Comparison of ENCODE assay signal across 34 mouse cellular contexts in the genomic region with DNA sequence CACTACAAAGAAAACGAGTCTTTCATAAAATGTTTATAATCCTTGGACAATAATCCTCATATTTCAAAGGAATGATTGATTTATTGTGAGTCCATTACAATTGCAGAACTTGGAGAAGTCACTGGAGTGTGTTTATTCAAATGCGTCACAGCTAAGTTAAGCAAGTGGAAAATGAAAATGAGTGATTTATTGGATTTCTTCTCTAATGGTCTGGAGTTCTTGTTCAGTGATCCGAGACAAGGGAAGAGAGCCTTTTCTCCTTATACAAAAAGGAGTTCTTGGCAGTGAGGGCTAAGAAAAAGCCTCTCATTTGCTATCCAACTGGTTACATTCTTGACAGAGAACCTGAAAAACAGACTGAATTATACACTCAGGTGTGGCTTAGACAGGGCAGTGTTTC. TPM values are rescaled to one million over a fixed set of nuclear protein-coding genes. Genes with fewer than 3 reads are reported as not detected.
A peak's percentile ranks its signal among the peaks of the same experiment; 100 is the strongest.
DNase-seq lines count a peak whose midpoint lies in the region; ATAC-seq and TF ChIP-seq lines count a peak whose summit lies in the region.
"Had no signal": no experiment of that assay in that cellular context is flagged by ENCODE, and none has a peak within 500 bp of the region (broad histone marks: within the 10 kb centered on the region; RNA-seq: fewer than 3 reads in every experiment).

No protein-coding gene starts in this region.

- no peaks in the 10 kb centered on the region for H3K36me3 ChIP-seq in kidney, postnatal 0 days (ENCODE audit: insufficient read depth, low read length)
- H3K36me3 ChIP-seq in embryonic facial prominence, embryonic 13.5 days = no peaks in the 10 kb centered on the region
- H3K36me3 ChIP-seq in stomach, embryonic 15.5 days = no peaks in the 10 kb centered on the region
- H3K36me3 ChIP-seq in midbrain, postnatal 0 days (ENCODE audit: insufficient read depth, low read length) = no peaks in the 10 kb centered on the region
- H3K36me3 ChIP-seq: forebrain, embryonic 12.5 days; heart, embryonic 10.5 days; heart, embryonic 15.5 days; intestine, embryonic 15.5 days; lung, embryonic 15.5 days; midbrain, embryonic 13.5 days had no signal

- no peak for TF ChIP-seq CTCF in kidney, postnatal 0 days (IDR thresholded peaks at IDR 0.05; ENCODE audit: low read depth)
- TF ChIP-seq CTCF in Patski (IDR thresholded peaks at IDR 0.05) = no peak
- TF ChIP-seq CTCF in midbrain, postnatal 0 days (IDR thresholded peaks at IDR 0.05) = no peak

- H3K4me1 ChIP-seq in kidney, postnatal 0 days (replicated peaks; ENCODE audit: insufficient read depth, low read length) = no peaks in the 10 kb centered on the region
- H3K4me1 ChIP-seq in embryonic facial prominence, embryonic 13.5 days = peaks cover 15% of the 10 kb centered on the region
- no peaks in the 10 kb centered on the region for H3K4me1 ChIP-seq in stomach, embryonic 15.5 days
- H3K4me1 ChIP-seq in midbrain, postnatal 0 days (ENCODE audit: insufficient read depth, low read length) = no peaks in the 10 kb centered on the region
- H3K4me1 ChIP-seq: forebrain, embryonic 12.5 days; heart, embryonic 10.5 days; heart, embryonic 15.5 days; intestine, embryonic 15.5 days; megakaryocyte, embryonic 14.5 days; midbrain, embryonic 13.5 days had no signal

- H3K9me3 ChIP-seq in kidney, postnatal 0 days (replicated peaks; ENCODE audit: low read length) = no peaks in the 10 kb centered on the region
- H3K9me3 ChIP-seq in embryonic facial prominence, embryonic 13.5 days = no peaks in the 10 kb centered on the region
- H3K9me3 ChIP-seq in stomach, embryonic 15.5 days = no peaks in the 10 kb centered on the region
- H3K9me3 ChIP-seq in midbrain, postnatal 0 days (ENCODE audit: low read length) = no peaks in the 10 kb centered on the region
- H3K9me3 ChIP-seq: forebrain, embryonic 12.5 days; heart, embryonic 10.5 days; heart, embryonic 15.5 days; intestine, embryonic 15.5 days; lung, embryonic 15.5 days; megakaryocyte, embryonic 14.5 days; midbrain, embryonic 13.5 days had no signal

- no peak overlapping the region for H3K27ac ChIP-seq in kidney, postnatal 0 days
- peak overlapping the region; percentile 55; the same call in 1 of the 2 replicates for H3K27ac ChIP-seq in embryonic facial prominence, embryonic 13.5 days
- peak overlapping the region; percentile 19; the same call in 1 of the 2 replicates for H3K27ac ChIP-seq in stomach, embryonic 15.5 days
- H3K27ac ChIP-seq in midbrain, postnatal 0 days (ENCODE audit: low read depth, low read length) = no peak overlapping the region
- H3K27ac ChIP-seq: forebrain, embryonic 12.5 days; heart, embryonic 10.5 days; heart, embryonic 15.5 days; hindbrain, postnatal 0 days; intestine, embryonic 15.5 days; liver, embryonic 14.5 days; lung, embryonic 15.5 days; midbrain, embryonic 13.5 days had no signal

- H3K27me3 ChIP-seq in kidney, postnatal 0 days (ENCODE audit: insufficient read depth, low read length) = no peaks in the 10 kb centered on the region
- no peaks in the 10 kb centered on the region for H3K27me3 ChIP-seq in Patski
- no peaks in the 10 kb centered on the region; the same call in 1 of the 2 replicates for H3K27me3 ChIP-seq in embryonic facial prominence, embryonic 13.5 days
- H3K27me3 ChIP-seq in stomach, embryonic 15.5 days (replicated peaks) = no peaks in the 10 kb centered on the region
- H3K27me3 ChIP-seq in midbrain, postnatal 0 days (ENCODE audit: insufficient read depth, low read length) = no peaks in the 10 kb centered on the region
- H3K27me3 ChIP-seq: forebrain, embryonic 12.5 days; heart, embryonic 15.5 days; intestine, embryonic 15.5 days; lung, embryonic 15.5 days; megakaryocyte, embryonic 14.5 days; midbrain, embryonic 13.5 days had no signal

- H3K4me2 ChIP-seq in kidney, postnatal 0 days (ENCODE audit: low read length) = no peak overlapping the region
- H3K4me2 ChIP-seq in embryonic facial prominence, embryonic 13.5 days = no peak overlapping the region
- no peak overlapping the region for H3K4me2 ChIP-seq in stomach, embryonic 15.5 days
- no peak overlapping the region for H3K4me2 ChIP-seq in midbrain, postnatal 0 days (ENCODE audit: low read depth, low read length, poor library complexity, severe bottlenecking)
- H3K4me2 ChIP-seq: forebrain, embryonic 12.5 days; heart, embryonic 15.5 days; intestine, embryonic 15.5 days; lung, embryonic 15.5 days; midbrain, embryonic 13.5 days had no signal

- CTCF ChIA-PET in Patski (lab: Charles Lee) = no interaction called here

- H3K9ac ChIP-seq in kidney, postnatal 0 days (ENCODE audit: low read depth, low read length) = no peak overlapping the region
- no peak overlapping the region for H3K9ac ChIP-seq in embryonic facial prominence, embryonic 13.5 days
- H3K9ac ChIP-seq in stomach, embryonic 15.5 days = no peak overlapping the region
- no peak overlapping the region for H3K9ac ChIP-seq in midbrain, postnatal 0 days (replicated peaks; ENCODE audit: low read length, poor library complexity, severe bottlenecking)
- H3K9ac ChIP-seq: forebrain, embryonic 12.5 days; forebrain, postnatal 0 days; heart, embryonic 15.5 days; intestine, embryonic 15.5 days; liver, embryonic 14.5 days; lung, embryonic 15.5 days; midbrain, embryonic 13.5 days had no signal

- ATAC-seq in kidney, postnatal 0 days (replicated peaks; ENCODE audit: low FRiP score, low read depth) = no peak
- no peak for ATAC-seq in Patski
- no peak for ATAC-seq in embryonic facial prominence, embryonic 13.5 days (ENCODE audit: insufficient number of reproducible peaks, insufficient read depth, low FRiP score, low TSS enrichment, low read depth)
- ATAC-seq in stomach, embryonic 15.5 days (ENCODE audit: insufficient read depth, low FRiP score, low read depth) = no peak
- ATAC-seq in midbrain, postnatal 0 days (ENCODE audit: low FRiP score) = no peak
- ATAC-seq: forebrain, postnatal 0 days; hindbrain, postnatal 0 days; intestine, embryonic 15.5 days; midbrain, embryonic 13.5 days had no signal

- peak; percentile 27 for DNase-seq in kidney, postnatal 0 days (ENCODE audit: low spot score)
- no peak for DNase-seq in kidney, postnatal 4 days
- peak; percentile 56 for DNase-seq in Patski (ENCODE audit: low read depth, low spot score)
- no peak for DNase-seq in midbrain, postnatal 0 days (ENCODE audit: low spot score)
- no peak for DNase-seq in thymus, postnatal 10 days (ENCODE audit: low spot score in 2 of 2)
- DNase-seq: adrenal gland, adult 2 months; adrenal gland, postnatal 36 days; cerebellum, adult 18-20 months; cerebellum, postnatal 14 days; forebrain, postnatal 0 days; gastrocnemius, postnatal 14 days; kidney, adult 9 months; kidney, postnatal 25 days; liver; lung, postnatal 4 days; right cerebral cortex, postnatal 14 days; thymus, adult 2 months; thymus, postnatal 4 days had no signal

- in situ Hi-C loops in Patski (cut with MboI; ENCODE audit: low pct_unique_long_range_greater_than_20kb) = no loop called here

- POLR2A ChIA-PET in Patski (lab: Charles Lee) = no interaction called here

- 25% methylated on average over 3 of the region's 3 CpGs for WGBS in kidney, postnatal 0 days
- 66% methylated on average over 3 of the region's 3 CpGs for WGBS in embryonic facial prominence, embryonic 13.5 days
- 28% methylated on average over 3 of the region's 3 CpGs for WGBS in stomach, embryonic 15.5 days
- 54% methylated on average over 3 of the region's 3 CpGs for WGBS in midbrain, postnatal 0 days

- no peak overlapping the region for H3K4me3 ChIP-seq in kidney, postnatal 0 days (replicated peaks; ENCODE audit: low read depth, low read length)
- no peak overlapping the region for H3K4me3 ChIP-seq in embryonic facial prominence, embryonic 13.5 days
- H3K4me3 ChIP-seq in stomach, embryonic 15.5 days (replicated peaks) = no peak overlapping the region
- no peak overlapping the region for H3K4me3 ChIP-seq in midbrain, postnatal 0 days (ENCODE audit: low read depth, low read length)
- H3K4me3 ChIP-seq: forebrain, embryonic 12.5 days; heart, embryonic 10.5 days; heart, embryonic 15.5 days; intestine, embryonic 15.5 days; lung, embryonic 15.5 days; megakaryocyte, embryonic 14.5 days; midbrain, embryonic 13.5 days had no signal

RNA-seq across cellular contexts. Expression of a gene that starts 42.9 kb away (rescaled TPM):
- 0.18 and 0.22 TPM in 2 replicates for polyA plus RNA-seq in kidney, postnatal 0 days (2015; fragmentation: Nextera tagmentation; extraction: Ambion mirVana)
- polyA plus RNA-seq in Patski (2021) = not detected
- polyA plus RNA-seq in embryonic facial prominence, embryonic 13.5 days (2015; fragmentation: Nextera tagmentation; extraction: Ambion mirVana) = 0.48 TPM in 1 of 2 replicates, not detected in the other
- 0.06 TPM in 1 of 2 replicates, not detected in the other for polyA plus RNA-seq in stomach, embryonic 15.5 days (2015; fragmentation: Nextera tagmentation; extraction: Ambion mirVana)
- total RNA-seq in midbrain, postnatal 0 days (2014; rRNA removed) = 0.55 and 1.5 TPM in 2 replicates
- polyA plus RNA-seq in midbrain, postnatal 0 days (2015; fragmentation: Nextera tagmentation; extraction: Ambion mirVana) = 1.4 and 1.8 TPM in 2 replicates
- total RNA-seq: adrenal gland, adult 2 months; adrenal gland, postnatal 36 days; granulocyte monocyte progenitor cell, adult 5-6 weeks; hindbrain, postnatal 0 days; MEL; monocyte, adult 5-6 weeks had no signal
- polyA plus RNA-seq: adrenal gland, adult 2 months; heart, embryonic 10.5 days; hindbrain, postnatal 0 days; intestine, embryonic 15.5 days; liver, embryonic 14.5 days; neural tube, embryonic 14.5 days; small intestine, adult 2 months; thymus, adult 2 months had no signal

Comparison
In these comparisons a context has a peak if more than half of its experiments do, and no peak if none do; other contexts are left out.
1. DNase-seq: peak in kidney, postnatal 0 days (single experiment) and Patski (single experiment); none in kidney, postnatal 4 days (0 of 2), midbrain, postnatal 0 days (single experiment) and thymus, postnatal 10 days (0 of 2).
2. H3K27ac ChIP-seq: peak in embryonic facial prominence, embryonic 13.5 days (single experiment) and stomach, embryonic 15.5 days (single experiment); none in kidney, postnatal 0 days (single experiment) and midbrain, postnatal 0 days (single experiment).